Mouse (Mus musculus) gonadal fat pad, adult 2 months (tissue): Measurements from ENCODE around the gene Atl1. TPM values are rescaled to one million over a fixed set of nuclear protein-coding genes. Genes with fewer than 3 reads are reported as not detected.

Experiments used
- DNase-seq: peaks from one replicate; pipeline ENCODE4 v3.0.0-alpha.2; 2012; ENCODE audit warnings: low read depth
- polyA plus RNA-seq: library from polyadenylated mRNA; depleted of rRNA; stranded (reverse); fragments of >200 nt; gene quantifications from 2 replicates; pipeline ENCODE4 v1.2.3, GENCODE M21; 2012

The Atl1 gene
- polyA plus RNA-seq, 1 experiment: 1.2 TPM

DNA sequence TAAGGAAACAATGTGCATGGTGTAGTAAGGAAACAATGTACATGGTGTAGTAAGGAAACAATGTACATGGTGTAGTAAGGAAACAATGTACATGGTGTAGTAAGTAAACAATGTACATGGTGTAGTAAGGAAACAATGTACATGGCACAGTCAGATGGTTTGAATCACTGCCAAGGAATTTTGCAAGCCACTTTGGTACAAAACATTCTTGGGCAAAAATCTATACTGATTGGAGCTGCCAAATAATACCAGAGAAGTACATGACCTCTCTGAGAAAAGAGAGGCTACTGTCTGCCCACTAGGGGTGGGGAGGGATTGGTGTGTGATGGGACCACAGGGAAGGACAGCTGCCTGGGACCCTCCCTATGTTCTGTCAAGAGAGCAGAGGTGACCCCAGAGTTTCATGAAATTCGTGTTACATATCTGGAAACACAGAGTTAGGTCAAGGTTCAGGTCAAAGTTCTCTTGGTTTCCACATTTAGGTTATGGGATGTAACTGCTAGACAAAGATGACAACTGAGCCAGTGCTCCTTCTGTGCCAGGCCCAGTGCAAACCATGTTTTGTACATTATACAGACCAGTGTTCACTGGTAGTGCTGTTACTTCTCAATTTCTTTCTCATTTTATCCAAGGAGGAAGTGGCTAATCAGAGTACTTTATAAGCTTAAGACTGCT lies 49.4 kb downstream of the Atl1 start:
- DNase-seq: no peak

DNA sequence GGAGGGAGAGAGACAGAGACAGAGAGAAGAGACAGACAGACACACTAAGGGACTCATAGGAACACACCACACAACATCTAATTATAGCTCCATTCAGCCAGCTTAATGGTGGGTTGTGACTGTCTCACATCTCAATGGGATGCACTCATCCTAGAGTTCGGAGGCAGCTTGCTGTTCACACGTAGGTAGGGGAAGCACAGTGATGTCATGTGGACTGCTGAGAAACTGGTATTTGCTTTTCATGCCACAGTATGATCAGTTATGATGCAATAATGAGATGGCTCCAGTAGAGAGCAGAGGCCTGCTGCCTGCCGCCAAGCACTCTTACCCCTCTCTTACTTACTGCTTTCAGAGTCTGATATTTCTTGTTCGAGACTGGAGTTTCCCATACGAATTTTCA lies 53.4 kb downstream of the Atl1 start:
- no peak for DNase-seq

DNA sequence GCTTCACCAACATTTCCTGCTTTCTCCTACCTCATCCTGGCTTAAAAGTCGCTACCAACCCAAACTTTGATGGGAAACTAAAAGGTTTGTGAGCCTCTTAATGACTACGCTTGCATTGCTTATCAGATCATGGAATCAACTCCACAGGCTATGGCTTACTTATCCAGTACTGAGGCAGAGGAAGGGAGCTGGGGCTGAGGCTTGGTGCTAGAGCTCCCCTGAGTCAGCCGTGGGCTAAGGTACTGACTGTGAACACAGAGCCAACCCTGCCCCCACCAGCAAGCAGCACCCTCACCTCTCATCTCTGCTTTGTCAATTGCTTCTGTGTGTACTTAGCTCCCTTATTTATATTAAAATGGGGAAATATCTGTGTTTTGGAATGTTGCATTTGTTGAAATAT lies 55.1 kb downstream of the Atl1 start:
- no peak for DNase-seq

DNA sequence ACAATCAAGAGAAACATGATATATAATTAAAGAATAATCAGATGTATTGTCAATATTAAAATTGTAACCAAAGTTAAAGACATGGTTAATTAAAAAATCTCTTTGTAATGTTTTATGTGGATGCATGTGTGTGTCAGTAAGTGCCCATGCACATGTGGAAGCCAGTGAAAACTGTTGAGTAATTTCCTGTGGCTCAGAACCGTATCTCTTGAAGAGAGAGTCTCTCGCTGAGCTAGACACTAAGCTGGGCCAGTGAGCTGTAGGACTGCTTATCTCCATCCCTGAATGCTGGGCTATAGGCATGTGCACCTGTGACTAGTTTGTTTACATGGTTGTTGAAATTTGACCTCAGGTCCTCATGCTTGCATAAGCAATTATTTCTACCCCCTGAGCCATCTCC lies 65.0 kb downstream of the Atl1 start:
- DNase-seq: no peak

DNA sequence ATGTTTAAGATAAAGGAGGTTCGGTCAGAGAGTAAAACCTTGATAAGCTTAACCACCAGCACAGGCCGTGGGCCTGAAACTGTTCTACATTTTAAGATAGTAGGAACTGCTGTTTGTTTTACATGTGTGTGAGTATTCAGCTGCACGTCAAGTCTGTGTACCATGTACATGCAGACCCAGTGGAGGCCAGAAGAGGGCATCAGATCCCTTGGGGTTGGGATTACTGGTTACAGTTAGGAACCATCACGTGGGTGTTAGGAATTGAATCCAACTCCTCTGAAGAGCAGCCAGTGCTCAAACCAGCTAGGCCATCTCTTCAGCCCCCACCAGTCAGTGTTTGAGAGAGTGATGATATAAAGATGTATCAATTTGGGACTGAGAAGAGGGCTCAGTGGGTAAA lies 70.1 kb downstream of the Atl1 start:
- no peak for DNase-seq

DNA sequence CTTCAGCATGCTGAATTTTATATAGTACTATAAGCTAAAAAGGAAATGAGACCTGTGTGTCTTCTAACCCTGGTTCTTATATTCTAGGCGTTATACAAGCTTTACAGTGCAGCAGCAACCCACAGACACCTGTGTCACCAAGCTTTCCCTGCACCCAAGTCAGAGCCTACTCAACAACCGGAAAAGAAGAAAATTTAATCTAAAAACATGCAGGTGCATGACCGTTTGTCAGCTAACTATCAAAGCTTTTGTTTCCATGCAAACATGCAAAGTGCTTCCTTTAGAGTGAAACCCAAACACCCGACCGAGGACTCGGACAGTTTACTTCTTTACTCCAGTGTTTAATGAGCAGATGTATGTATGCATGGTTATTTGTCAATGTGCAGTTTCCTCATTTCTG lies 70.7 kb downstream of the Atl1 start:
- no peak for DNase-seq

DNA sequence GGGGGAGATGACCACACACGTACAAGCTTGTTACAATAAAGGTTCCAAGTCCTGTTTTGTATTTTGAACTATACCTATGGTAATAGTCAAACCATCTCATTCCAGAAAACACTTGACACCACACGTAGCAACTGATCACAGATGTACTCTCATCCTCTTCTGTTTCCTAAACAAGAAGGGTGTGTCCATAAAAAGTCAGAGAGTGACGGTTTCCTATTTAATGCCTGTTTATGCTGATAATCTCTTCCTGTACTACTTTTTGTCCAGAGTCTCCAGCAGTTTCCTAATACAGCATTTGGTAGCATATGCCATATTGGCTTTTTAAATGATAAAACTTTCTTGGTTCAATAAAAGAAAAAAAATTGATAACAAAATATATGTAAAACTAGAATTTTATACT lies 73.2 kb downstream of the Atl1 start:
- no peak for DNase-seq

DNA sequence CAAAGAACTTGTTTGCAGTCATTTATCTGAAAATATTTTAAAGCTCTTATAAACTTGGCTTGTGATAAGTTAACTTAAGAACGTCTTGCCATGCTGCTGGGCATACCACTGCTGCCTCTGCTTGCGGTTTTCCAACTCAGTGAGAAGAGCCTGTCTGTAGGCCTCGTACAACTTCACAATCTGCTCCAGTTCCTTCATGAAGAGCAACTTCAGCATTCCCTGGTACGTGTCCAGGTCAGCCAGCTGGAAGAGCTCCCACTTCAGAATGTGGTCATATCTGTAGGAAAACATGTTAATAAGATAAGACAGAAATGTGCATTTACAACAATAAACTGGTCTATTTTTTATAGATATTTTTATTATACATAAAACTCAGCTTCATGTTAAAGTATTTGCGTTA lies 73.7 kb downstream of the Atl1 start:
- no peak for DNase-seq

DNA sequence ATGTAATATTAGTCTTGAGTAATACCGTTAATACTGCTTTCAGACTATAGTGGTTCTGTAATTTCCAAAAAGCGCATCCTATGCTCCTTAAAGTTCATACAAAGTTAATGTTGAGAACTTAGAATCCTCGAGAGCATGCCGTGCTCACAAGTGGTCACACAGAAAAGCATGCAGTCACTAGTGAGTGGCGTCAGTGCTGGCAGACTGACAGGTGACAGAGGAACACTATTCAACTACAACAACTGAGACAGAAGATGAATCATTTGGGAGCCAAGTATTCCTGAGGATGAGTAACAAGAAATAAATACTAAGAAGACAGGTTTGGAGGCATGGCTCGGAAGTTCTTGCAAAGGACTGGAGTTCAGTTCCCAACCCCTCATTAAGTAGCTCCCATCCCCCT lies 74.7 kb downstream of the Atl1 start:
- no peak for DNase-seq

DNA sequence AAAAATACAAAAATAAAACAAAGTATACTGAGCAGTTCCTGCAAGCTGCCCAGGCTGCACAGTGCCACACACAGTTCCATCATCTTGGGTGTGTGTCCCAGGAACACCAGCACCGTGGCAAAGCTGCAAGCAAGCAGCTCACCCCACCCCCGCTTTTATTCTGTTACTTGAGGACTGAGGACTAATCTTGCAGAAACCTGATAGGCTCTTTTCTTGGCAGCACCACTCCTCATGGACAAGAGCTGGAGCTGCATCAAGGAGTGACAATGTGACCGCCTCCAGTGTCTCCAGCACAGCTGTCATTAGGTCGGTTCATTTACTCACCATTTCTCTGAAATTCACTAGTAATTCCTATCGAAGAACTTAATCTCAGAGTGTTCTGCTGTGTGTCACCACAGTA lies 75.7 kb downstream of the Atl1 start:
- DNase-seq: no peak

DNA sequence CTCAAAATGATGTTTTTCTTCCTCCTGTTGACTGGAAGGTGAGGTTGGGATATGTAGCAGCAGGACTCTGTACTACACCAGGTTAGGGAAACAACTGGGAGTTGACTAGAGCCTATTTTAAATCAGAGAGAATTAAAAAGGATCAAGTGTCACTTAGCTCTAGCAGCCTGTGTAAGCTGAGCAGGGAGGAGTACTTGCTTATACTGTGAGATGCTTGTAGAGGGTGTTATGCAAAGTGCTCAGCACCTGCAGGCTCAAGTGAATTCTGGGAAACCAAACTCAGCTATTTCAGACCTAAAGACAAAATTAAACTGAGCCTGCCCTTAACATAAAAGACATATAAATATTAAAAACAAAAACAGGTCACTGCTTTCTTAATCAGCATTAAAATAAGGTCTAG lies 81.3 kb downstream of the Atl1 start:
- DNase-seq: no peak

DNA sequence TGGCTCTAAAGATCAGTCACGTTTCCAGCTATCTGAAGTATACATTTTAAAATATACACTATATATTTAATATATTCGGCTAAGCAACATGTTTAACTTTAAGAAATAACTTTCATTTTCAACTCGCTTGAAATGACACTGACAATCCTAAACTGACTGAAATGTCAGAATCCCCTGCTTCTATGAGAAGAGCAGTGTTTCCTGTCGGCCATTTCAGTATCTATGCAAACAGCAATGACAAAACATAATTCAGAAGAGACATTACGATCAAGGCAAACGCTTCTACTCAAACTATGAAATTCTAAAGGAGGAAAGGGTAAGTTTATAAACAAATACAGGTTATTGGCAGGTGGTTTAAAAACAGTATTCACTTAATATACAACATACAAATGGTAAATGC lies 84.3 kb downstream of the Atl1 start:
- no peak for DNase-seq

DNA sequence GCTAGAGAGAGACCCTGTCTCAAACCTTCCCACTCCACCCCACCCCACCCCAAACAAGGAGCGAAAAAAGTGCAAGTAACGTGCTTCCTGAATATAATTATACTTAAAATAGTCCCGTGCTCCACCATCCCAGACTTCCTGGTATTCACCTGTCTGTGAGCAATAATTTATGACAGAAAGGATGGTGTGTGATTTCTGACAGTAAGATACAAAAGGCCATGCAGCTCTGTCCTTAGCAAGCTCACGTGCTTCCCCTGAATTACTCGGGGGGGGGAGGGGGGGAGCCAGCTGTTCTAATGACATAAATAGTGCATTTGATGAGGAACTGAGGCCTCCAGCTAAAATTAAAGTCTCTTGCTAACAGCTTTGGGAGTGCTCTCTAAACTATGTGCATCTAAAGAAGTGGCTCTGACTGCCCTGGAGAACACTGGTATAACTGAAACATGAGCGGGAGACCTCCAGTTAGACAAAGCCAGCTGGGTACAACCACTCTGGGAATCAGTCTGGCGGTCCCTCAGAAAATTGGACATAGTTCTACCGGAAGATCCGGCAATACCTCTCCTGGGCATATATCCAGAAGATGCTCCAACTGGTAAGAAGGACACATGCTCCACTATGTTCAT lies 85.1 kb downstream of the Atl1 start:
- DNase-seq: no peak

DNA sequence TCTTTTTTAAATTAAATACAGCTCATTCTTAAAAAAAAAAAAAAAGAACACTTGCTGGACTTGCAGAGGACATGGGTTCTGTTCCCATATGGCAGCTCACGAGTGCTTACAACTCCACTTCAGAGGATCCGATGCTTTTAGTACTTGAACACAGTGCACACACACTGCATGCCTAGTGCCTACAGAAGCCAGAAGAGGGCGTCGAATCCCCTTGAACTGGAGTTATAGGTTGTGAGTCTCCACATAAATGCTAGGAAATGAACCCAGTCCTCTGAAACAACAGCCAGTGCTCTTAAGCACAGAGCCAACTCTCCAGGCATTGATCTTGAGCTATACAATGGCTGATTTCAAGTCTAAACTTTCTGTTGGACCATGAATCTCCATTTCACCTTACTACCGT lies 90.5 kb downstream of the Atl1 start:
- DNase-seq: no peak

DNA sequence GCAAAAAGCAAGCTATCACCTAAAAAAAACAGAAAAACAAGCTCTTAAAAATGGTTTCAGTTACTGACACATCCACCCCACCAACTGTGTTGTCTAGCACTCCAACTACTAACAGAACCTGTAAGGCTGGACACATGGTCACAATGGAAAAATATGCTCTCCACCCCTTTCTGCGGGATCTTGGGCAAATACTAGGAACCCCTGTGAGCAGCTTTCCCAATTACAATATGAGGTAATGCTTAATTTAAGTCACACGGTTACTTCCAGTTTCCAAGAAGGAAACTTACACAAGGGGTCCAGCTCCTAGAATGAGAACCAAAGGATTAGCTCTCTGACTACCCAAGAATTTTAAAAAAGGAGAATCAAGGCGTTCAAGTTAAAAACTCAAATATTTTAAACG lies 93.1 kb downstream of the Atl1 start:
- no peak for DNase-seq

DNA sequence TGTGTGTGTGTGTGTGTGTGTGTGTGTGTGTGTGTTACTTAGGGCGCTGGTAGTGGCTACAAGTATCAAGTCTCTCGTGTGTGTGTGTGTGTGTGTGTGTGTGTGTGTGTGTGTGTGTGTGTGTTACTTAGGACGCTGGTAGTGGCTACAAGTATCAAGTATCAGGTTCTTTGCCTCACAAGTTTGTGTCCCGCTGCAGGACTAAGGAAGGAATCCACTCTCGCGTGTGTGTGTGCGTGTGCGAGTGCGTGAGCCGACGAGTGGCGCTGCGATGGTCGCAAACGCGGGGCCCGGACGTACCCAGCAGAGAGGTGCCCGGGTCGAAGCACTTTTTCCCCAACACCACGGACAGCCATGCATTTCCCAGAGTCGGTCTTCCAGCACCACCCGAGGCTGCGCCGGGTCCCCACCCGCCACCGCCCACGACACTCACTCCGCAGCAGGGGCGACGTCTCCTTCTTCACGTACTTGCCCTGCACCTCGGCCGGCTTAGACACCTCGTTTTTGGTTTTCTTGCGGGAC lies 93.9 kb downstream of the Atl1 start:
- no peak for DNase-seq

DNA sequence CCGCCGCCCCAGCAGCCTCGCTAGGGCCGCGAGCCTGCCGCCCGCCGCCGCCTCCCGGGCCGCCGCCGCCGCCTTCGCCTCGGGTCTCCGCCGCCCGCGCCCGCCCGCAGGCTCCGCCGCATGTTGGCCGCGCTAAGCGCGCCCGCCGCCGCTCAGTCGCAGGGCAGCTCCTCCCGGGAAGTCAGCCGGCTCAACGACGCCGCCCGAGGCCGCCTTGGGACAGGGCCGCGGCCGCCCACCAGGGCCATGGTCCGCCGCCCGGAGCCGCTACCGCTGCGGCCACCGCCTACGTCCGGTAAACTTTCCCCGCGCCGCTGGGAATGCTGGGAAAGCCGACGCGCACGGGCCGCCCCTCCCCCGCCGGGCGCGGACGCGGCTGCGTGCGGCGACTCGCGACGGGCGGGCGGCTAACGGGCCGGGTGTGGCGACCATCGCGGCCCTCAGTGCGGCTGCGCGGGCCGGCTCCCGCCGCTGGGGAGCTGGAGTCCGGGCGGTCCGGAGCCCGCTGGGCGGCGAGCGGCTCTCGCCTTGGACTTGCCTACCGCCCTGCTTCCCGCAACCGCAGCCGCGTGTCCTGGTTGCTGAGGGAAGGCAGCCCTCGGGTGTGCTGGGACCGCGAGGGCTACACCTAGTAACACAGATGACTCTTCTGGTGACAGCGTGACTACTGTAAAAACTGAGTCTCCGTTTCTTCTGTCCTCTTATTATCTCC lies 94.5 kb downstream of the Atl1 start, which contains the start of gene Sav1:
Sav1 (minus strand) TSS at position 217 of the 712 bp plus-strand sequence.
- no peak for DNase-seq

DNA sequence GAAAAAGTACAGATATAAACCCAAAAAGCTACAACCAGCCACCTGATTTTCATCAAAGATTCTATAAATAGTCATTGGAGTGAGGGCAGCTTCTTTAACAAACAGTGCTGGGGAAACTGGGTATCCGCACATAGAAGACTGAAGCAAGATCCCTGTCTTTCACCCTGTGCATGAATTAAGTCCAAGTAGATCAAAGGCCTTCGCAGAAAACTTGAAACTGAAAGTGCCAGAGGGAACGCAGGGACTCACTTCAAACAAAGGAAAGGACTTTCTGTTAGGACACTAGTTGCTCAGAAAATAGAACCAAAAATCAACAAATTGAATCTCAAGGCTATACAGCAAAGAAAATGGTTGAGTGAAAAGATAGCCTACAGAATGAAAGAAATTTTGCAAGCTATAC lies 103.0 kb downstream of the Atl1 start:
- DNase-seq: no peak

DNA sequence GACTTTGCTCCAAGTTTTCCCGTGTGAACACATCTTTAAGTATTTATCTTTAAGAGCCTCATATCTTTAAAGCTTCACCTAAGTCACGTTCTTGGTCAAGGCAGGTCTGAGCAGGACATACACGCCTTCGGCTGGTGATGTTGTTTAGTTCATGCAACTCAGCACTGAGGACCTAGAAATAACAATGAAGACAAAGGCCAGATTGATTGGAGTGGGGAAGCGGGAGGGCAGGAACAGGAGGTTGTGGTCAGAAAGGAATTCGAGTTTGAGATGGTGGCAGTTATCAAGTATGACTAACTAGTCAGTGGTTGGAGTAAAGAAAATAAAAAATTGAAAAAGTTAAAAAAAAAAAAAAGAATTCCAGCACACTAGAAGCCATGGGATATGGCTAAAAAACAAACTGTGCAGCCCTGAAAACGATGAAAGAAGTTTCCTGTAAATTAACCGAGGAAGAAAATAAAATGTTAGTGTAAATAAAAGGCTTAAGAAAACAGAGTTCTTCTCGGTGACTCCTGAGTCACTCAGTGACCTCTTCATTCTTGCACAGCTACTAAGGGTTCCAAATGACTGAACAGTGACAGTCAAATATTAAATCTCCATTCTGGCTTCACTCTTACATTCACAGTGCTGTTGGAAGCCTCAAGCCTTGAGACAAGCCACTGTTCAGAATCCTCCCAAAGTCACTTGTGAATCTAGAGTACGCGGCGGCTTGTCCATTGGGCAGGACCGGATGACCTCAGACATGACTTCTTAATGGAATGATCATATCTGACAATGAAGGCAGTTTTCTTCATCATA lies 106.0 kb downstream of the Atl1 start:
- DNase-seq: no peak

DNA sequence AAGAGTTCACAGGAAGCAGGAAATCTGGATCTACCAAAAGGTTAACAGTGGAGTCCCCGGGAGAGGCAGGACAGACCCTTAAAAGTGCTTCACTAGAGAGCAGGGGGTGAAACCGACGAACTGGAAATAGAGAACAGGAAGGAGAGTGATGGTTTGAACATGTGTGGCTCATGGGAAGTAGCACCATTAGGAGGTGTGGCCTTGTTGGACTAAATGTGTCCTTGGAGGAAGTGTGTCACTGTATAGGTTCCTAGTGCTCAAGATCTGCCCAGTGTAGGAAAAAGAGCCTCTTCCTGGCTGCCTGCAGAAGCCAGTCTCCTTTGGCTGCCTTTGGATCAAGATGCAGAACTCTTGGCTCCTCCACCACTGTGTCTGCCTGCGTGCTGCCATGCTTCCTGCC lies 112.7 kb downstream of the Atl1 start:
- DNase-seq: no peak

DNA sequence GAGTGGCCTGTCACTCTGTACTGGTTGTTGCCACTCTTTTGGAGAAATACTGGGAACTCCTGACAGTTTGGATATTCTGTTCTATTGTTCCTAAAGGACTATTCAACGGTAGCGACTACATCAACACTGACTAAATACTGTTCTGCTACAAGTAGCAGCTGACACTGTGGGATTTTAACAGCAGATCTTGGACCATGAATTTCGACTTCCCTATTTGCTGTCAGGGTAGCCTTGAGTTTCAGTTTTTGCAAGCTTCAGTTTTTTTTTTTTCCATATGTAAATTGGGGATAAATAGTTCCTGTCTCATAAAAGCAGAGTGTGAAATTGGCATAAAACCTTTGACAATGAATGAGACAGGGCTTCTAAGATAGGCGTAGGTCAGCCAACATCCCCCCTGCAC lies 117.9 kb downstream of the Atl1 start:
- no peak for DNase-seq

DNA sequence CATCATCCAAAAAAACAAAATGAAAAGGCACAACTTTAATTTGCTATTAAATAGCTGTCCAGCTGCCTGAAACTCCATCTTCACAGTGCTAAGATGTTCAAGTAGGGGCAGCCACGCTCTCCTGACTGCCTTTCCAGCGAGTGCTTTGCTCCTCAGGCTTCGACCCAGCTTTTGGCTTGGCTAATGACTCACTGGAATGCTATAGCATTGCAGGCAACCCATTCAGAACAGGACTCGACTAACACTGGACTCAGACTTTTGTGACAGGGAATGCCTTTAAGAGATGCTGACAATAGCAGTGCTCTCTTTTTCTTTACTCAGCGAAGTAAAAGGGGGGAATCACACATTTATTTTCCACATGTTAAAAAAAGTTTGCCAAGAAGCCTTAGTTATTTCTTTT lies 119.3 kb downstream of the Atl1 start:
- DNase-seq: no peak
